In genomic region chr12:9574244-9574871, GRCm38 (mm10) we compare ENCODE assay signal across 8 mouse cellular contexts. TPM values are rescaled to one million over a fixed set of nuclear protein-coding genes. Genes with fewer than 3 reads are reported as not detected.
A peak's percentile ranks its signal among the peaks of the same experiment; 100 is the strongest.
DNase-seq lines count a peak whose midpoint lies in the region; ATAC-seq and TF ChIP-seq lines count a peak whose summit lies in the region.

No protein-coding gene starts in this region.

- peak; percentile 86 for ATAC-seq in stomach, embryonic 14.5 days (ENCODE audit: insufficient number of reproducible peaks, insufficient read depth, low FRiP score, low read depth)

- no peaks in the 10 kb centered on the region for H3K4me1 ChIP-seq in heart, adult 2 months (ENCODE audit: control insufficient read depth, insufficient read depth, low read length)
- 0 out of 2 replicates have a peak, but pooled peaks cover 3% of the 10 kb centered on the region for H3K4me1 ChIP-seq in lung, adult 2 months (ENCODE audit: control insufficient read depth, insufficient read depth, low read length)
- peaks cover 26% of the 10 kb centered on the region; the same call in 1 of the 2 replicates for H3K4me1 ChIP-seq in stomach, embryonic 14.5 days (ENCODE audit: control insufficient read depth, insufficient read depth, low read length)

- no peaks in the 10 kb centered on the region for H3K79me2 ChIP-seq in heart, adult 2 months (replicated peaks; ENCODE audit: control insufficient read depth, insufficient read depth, low read length)

- peak; percentile 76 for DNase-seq in 3134 (ENCODE audit: extremely low read depth, insufficient read length, low spot score)
- DNase-seq in embryo, embryonic 10 days (ENCODE audit: low spot score) = peak; percentile 78
- DNase-seq in heart, adult 2 months = peak; percentile 65 to 70
- DNase-seq in kidney, adult 11 months = peak; percentile 29
- no peak for DNase-seq in lung, adult 2 months
- no peak for DNase-seq in frontal cortex, adult 2 months (ENCODE audit: extremely low spot score in 1 of 2, low spot score in 1 of 2)
- DNase-seq in layer of hippocampus, postnatal 25 days (ENCODE audit: extremely low spot score in 1 of 2, low spot score in 1 of 2) = no peak

- peak; percentile 43; the same call in 1 of the 2 replicates for TF ChIP-seq POLR2A in heart, adult 2 months (IDR thresholded peaks at IDR 0.05; ENCODE audit: insufficient read depth, low read depth, low read length)
- peak; percentile 43; the same call in 1 of the 2 replicates for TF ChIP-seq POLR2A in lung, adult 2 months (IDR thresholded peaks at IDR 0.05; ENCODE audit: borderline replicate concordance, extremely low read depth, low read depth, low read length)

- TF ChIP-seq EP300 in heart, adult 2 months (IDR thresholded peaks at IDR 0.05; ENCODE audit: insufficient read depth, low read depth, low read length) = no peak

- peak overlapping the region; percentile 53 for H3K4me2 ChIP-seq in stomach, embryonic 14.5 days (replicated peaks; ENCODE audit: low read depth, low read length)

- H3K27me3 ChIP-seq in heart, adult 2 months (ENCODE audit: control insufficient read depth, insufficient read depth, low read length) = peaks cover 13% of the 10 kb centered on the region; the same call in 1 of the 2 replicates
- no peaks in the 10 kb centered on the region for H3K27me3 ChIP-seq in stomach, embryonic 14.5 days (ENCODE audit: control insufficient read depth, insufficient read depth, low read length)

- H3K4me3 ChIP-seq in heart, adult 2 months = peak overlapping the region; percentile 47
- H3K4me3 ChIP-seq in lung, adult 2 months (replicated peaks; ENCODE audit: extremely low read depth, low read depth, low read length) = peak overlapping the region; percentile 59
- H3K4me3 ChIP-seq in stomach, embryonic 14.5 days (ENCODE audit: low read depth, low read length) = peak overlapping the region; percentile 58

- H3K36me3 ChIP-seq in heart, adult 2 months (ENCODE audit: control insufficient read depth, insufficient read depth, low read length) = no peaks in the 10 kb centered on the region
- H3K36me3 ChIP-seq in stomach, embryonic 14.5 days (ENCODE audit: control insufficient read depth, insufficient read depth, low read length) = no peaks in the 10 kb centered on the region

- intact Hi-C loops in heart, adult 2 months (cut with DNase I) = loop anchor here (5.0 to 10.0 kb wide), 4 partner anchors 322 to 1013 kb away; no protein-coding TSS in a partner anchor

- peak; percentile 45 for TF ChIP-seq CTCF in heart, adult 2 months (IDR thresholded peaks at IDR 0.05)
- TF ChIP-seq CTCF in lung, adult 2 months (IDR thresholded peaks at IDR 0.05; ENCODE audit: insufficient read depth, low read length) = no peak

- 2% methylated on average over 38 of the region's 38 CpGs for WGBS in heart, adult 2 months
- under 1% methylated on average over 38 of the region's 38 CpGs for WGBS in lung, adult 2 months
- WGBS in stomach, embryonic 14.5 days = 1% methylated on average over 38 of the region's 38 CpGs

- no peaks in the 10 kb centered on the region for H3K9me3 ChIP-seq in stomach, embryonic 14.5 days (ENCODE audit: control insufficient read depth, low read depth, low read length)

- H3K9ac ChIP-seq in heart, adult 2 months (ENCODE audit: low read depth, low read length) = peak overlapping the region; percentile 37
- H3K9ac ChIP-seq in stomach, embryonic 14.5 days (replicated peaks; ENCODE audit: low read depth, low read length) = peak overlapping the region; percentile 60

- peak overlapping the region; percentile 68 for H3K27ac ChIP-seq in heart, adult 2 months
- H3K27ac ChIP-seq in stomach, embryonic 14.5 days (ENCODE audit: low read length) = peak overlapping the region; percentile 73; the same call in 1 of the 2 replicates

RNA-seq across cellular contexts. Expression of gene Osr1, which starts 4.4 kb away (rescaled TPM):
- 1 to 10 TPM; 3.7 to 4.0 TPM for total RNA-seq in heart, adult 2 months (2021)
- polyA plus RNA-seq in heart, adult 2 months (2012; rRNA removed) = 6.4 and 15.2 TPM in 2 replicates
- 28.3 and 34.2 TPM in 2 replicates for polyA plus RNA-seq in lung, adult 2 months (2012; rRNA removed)
- polyA plus RNA-seq in stomach, embryonic 14.5 days (2014; fragmentation: Nextera tagmentation; extraction: Ambion mirVana) = 80.6 and 84.6 TPM in 2 replicates
- 3.5 and 4.0 TPM in 2 replicates for polyA plus RNA-seq in frontal cortex, adult 2 months (2012; rRNA removed)
- 1 to 10 TPM; 3.0 to 4.4 TPM for total RNA-seq in layer of hippocampus, postnatal 25 days (2021)

Comparison
In these comparisons a context has a peak if more than half of its experiments do, and no peak if none do; other contexts are left out.
1. DNase-seq: peak in 3134 (single experiment), embryo, embryonic 10 days (single experiment), heart, adult 2 months (2 of 2) and kidney, adult 11 months (single experiment); none in lung, adult 2 months (single experiment), frontal cortex, adult 2 months (0 of 2) and layer of hippocampus, postnatal 25 days (0 of 2).
2. Peak in every context shown above with its lines, with median percentiles within 50 percentile points of each other: H3K4me3 ChIP-seq.